15 mouse cellular contexts compared by ENCODE assay signal in the genomic region with DNA sequence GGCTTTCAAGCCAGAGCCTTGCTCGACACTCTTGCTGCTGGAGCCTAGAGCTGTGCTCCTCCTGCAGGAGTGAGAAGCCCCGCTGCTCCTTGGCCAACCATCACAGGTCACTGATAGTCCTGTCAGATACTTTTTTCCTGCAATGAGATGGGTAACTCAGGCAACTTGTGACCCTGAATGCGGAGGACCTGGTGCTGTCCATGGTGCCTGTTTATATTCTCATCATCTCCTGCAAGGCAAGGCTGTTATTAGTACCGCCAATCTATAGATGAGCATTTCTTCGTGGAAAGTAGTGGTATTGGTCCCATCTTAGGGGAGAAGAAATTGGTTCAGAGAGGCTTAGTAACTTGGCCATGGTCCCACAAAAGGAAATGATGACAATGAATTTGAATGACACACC.
"Had no signal": no experiment of that assay in that cellular context is flagged by ENCODE, and none has a peak within 500 bp of the region (broad histone marks: within the 10 kb centered on the region; RNA-seq: fewer than 3 reads in every experiment).

No protein-coding gene starts in this region.

- H3K4me2 ChIP-seq: limb, embryonic 12.5 days; liver, embryonic 13.5 days; neural tube, embryonic 15.5 days had no signal

- ATAC-seq: liver, postnatal 0 days had no signal

- DNase-seq: kidney, postnatal 10 days; liver; liver, embryonic 13.5 days; liver, postnatal 0 days; lung, postnatal 36 days; midbrain, embryonic 14.5 days; right cerebral cortex, adult 18-20 months; thymus, postnatal 4 days had no signal

- H3K27me3 ChIP-seq: liver, embryonic 13.5 days; neural tube, embryonic 15.5 days had no signal

- H3K36me3 ChIP-seq: limb, embryonic 12.5 days; liver, embryonic 13.5 days; midbrain, embryonic 10.5 days; neural tube, embryonic 15.5 days had no signal

- H3K4me3 ChIP-seq: layer of hippocampus, adult 2 months; left cerebral cortex, adult 2 months; limb, embryonic 12.5 days; liver, embryonic 13.5 days; midbrain, embryonic 10.5 days; myocyte; neural tube, embryonic 15.5 days had no signal

- H3K9me3 ChIP-seq: liver, embryonic 13.5 days; midbrain, embryonic 10.5 days; neural tube, embryonic 15.5 days had no signal

- H3K4me1 ChIP-seq: limb, embryonic 12.5 days; liver, embryonic 13.5 days; midbrain, embryonic 10.5 days; neural tube, embryonic 15.5 days had no signal

- H3K9ac ChIP-seq: limb, embryonic 12.5 days; liver, embryonic 13.5 days; liver, postnatal 0 days; neural tube, embryonic 15.5 days had no signal

- H3K27ac ChIP-seq: layer of hippocampus, adult 2 months; left cerebral cortex, adult 2 months; limb, embryonic 12.5 days; liver, embryonic 13.5 days; midbrain, embryonic 10.5 days; neural tube, embryonic 15.5 days; stomach, postnatal 0 days had no signal
